Mouse (Mus musculus): ENCODE results near the gene Lbhd1.

The Lbhd1 gene

GRCm38 (mm10) chr19:8911810-8912209 is 28.3 kb downstream of the Lbhd1 start:
- DNase-seq (ENCODE audit: low read depth, low spot score): no peak

GRCm38 (mm10) chr19:8914212-8914611 is 30.7 kb downstream of the Lbhd1 start:
- no peak for DNase-seq (ENCODE audit: low read depth, low spot score)

GRCm38 (mm10) chr19:8919000-8919399 is 35.5 kb downstream of the Lbhd1 start:
- peak; percentile 47 for DNase-seq (ENCODE audit: low read depth, low spot score)

- no peak for DNase-seq (ENCODE audit: low read depth, low spot score)
Observed at GRCm38 (mm10) chr19:8919684-8920072, 36.1 kb downstream of the Lbhd1 start.

- peak; percentile 85 for DNase-seq (ENCODE audit: low read depth, low spot score)
Observed at GRCm38 (mm10) chr19:8920073-8920736, 36.7 kb downstream of the Lbhd1 start, which contains the start of gene B3gat3. TSS of gene B3gat3 (plus strand) at chr19:8920374.

GRCm38 (mm10) chr19:8920836-8921291 is 37.3 kb downstream of the Lbhd1 start:
- peak; percentile 84 for DNase-seq (ENCODE audit: low read depth, low spot score)

- DNase-seq (ENCODE audit: low read depth, low spot score): peak; percentile 33
Observed at GRCm38 (mm10) chr19:8921741-8922140, 38.2 kb downstream of the Lbhd1 start.

GRCm38 (mm10) chr19:8926766-8927165 is 43.2 kb downstream of the Lbhd1 start:
- DNase-seq (ENCODE audit: low read depth, low spot score): peak; percentile 66

GRCm38 (mm10) chr19:8927891-8928525 is 44.5 kb downstream of the Lbhd1 start:
- DNase-seq (ENCODE audit: low read depth, low spot score): no peak

GRCm38 (mm10) chr19:8928689-8929223 is 45.2 kb downstream of the Lbhd1 start:
- DNase-seq (ENCODE audit: low read depth, low spot score): no peak

GRCm38 (mm10) chr19:8929224-8930088 is 45.9 kb downstream of the Lbhd1 start, which contains the start of the genes Rom1 and Eml3:
TSS of gene Rom1 (minus strand) at chr19:8929356.
TSS of gene Eml3 (plus strand) at chr19:8929552.
- DNase-seq (ENCODE audit: low read depth, low spot score): peak; percentile 85

GRCm38 (mm10) chr19:8930117-8930516 is 46.6 kb downstream of the Lbhd1 start:
- no peak for DNase-seq (ENCODE audit: low read depth, low spot score)

- no peak for DNase-seq (ENCODE audit: low read depth, low spot score)
Observed at GRCm38 (mm10) chr19:8930771-8931170, 47.2 kb downstream of the Lbhd1 start.

- DNase-seq (ENCODE audit: low read depth, low spot score): no peak
Observed at GRCm38 (mm10) chr19:8936736-8937135, 53.2 kb downstream of the Lbhd1 start.

GRCm38 (mm10) chr19:8940526-8941133 is 57.1 kb downstream of the Lbhd1 start:
- no peak for DNase-seq (ENCODE audit: low read depth, low spot score)

GRCm38 (mm10) chr19:8941136-8941514 is 57.6 kb downstream of the Lbhd1 start:
- DNase-seq (ENCODE audit: low read depth, low spot score): no peak

- DNase-seq (ENCODE audit: low read depth, low spot score): peak; percentile 98
Observed at GRCm38 (mm10) chr19:8941515-8942217, 58.1 kb downstream of the Lbhd1 start, which contains the start of gene Mta2. TSS of gene Mta2 (plus strand) at chr19:8941875.
